Mouse (Mus musculus): ENCODE data around the gene Gm20517.

DNA sequence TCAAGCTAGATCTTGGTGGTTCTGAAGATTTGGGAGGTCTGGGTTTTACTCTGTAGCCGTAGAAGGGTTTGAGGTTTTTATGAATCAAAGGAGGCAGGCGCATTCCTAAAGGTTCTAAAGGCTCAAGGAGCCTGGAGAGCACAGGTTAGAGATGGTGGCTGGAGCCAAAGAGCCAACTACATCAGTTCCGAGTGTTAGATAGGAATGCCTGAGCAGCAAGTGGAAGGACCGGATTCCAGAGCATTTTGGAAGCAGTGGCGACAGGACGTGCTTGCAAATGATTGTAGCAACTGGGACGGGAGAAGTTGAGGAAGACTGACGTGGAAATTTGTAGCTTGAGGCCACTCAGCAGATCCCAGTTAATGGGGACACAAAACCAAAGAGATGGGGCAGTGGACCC is 37.4 kb upstream of the Gm20517 start:
- TF ChIP-seq CTCF (IDR thresholded peaks at IDR 0.05; ENCODE audit: extremely low read depth, insufficient read length, insufficient replicate concordance, low read depth, low read length) (no peak), POLR2A (IDR thresholded peaks at IDR 0.05; ENCODE audit: low read depth, low read length) (no peak)
